Mouse (Mus musculus): ENCODE measurements around the gene Ndp.

Gene Ndp

DNA sequence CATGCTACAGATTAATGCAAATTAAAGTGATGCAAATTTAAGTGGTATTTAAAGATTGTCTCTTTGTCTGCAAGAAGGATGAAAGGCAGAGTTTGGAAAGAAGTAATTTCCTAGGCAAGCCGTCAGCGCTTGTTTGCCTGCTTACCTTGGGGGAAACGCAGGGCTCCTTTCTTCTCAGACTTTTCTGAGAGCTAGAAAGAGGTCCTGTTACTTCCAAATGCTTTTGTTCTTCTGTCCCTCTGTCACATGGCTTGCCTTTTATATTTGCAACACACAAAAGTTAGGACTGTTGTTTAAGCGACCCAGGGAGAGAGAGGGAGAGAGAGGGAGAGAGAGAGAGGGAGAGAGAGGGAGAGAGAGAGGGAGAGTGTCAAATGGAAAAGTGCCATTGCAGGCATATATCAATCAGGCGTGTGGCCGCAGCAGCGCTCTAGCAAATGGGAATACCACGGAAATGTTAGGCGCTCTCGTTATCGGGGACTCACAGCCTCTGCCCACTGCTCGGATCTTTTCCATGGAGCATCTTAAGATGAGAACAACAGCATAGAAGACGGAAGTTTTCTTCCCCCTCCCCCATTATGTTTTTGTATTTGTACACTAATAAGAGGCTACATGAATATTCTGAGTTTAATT, at the start of gene Ndp:
Ndp (minus strand) TSS at position 534 of the 633 bp plus-strand sequence.
- no peak for DNase-seq

DNA sequence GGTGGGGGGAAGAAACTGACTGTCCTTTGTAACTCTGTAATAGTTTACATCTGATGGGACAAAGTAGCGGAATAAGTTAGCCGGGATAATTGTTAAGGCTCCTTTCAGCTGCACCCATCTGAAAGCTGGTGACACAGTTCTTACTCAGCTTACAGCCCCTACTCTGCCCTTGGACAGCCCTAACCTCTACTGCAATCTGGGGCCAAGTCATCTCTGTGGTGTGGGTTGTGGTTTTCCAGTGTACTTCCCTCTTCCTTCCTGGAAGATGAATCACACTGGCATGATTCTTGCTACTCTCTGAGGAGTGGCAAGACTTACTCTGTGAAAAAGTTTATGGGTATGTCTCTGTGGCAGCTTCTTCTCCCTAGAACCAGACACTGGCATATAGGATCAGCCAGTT, 43.2 kb upstream of the Ndp start:
- DNase-seq = no peak

DNA sequence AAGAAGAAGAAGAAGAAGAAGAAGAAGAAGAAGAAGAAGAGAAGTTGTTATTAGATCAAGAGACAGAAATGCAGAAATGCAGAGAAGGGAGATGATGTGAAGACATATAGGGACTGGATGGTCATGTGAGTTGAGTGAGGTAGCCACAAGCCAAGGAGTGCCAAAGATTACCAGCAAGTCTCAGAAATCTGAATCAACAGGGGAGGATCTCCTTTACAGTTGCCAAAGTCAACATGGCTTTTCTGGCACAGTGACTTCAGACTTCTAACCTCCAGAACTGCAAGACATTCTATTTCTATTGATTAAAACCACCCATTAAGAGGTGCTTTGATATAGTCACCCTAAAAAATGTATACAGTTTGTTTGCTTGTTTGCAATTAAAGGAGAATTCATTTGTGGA, 6.4 kb upstream of the Ndp start:
- DNase-seq = no peak

DNA sequence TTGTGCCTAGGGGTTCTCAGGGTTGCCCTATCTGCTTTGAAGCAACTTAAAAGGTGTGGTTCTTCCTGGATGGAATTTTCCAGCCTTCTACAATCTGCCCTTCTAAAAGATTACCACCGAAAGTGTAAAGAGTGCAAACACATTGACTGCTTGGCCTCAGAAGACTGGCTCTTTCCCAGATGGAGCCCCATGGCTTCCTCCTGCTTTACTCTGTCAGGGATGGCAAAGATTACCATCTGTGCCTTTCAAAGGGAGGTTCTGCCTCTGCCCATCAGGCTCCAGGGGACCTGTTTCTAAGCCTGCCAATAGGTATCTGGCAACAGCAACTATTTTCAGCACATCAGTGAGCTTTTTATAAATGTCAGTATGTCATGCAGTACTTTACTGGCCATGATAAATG, 1.5 kb upstream of the Ndp start:
- no peak for DNase-seq

DNA sequence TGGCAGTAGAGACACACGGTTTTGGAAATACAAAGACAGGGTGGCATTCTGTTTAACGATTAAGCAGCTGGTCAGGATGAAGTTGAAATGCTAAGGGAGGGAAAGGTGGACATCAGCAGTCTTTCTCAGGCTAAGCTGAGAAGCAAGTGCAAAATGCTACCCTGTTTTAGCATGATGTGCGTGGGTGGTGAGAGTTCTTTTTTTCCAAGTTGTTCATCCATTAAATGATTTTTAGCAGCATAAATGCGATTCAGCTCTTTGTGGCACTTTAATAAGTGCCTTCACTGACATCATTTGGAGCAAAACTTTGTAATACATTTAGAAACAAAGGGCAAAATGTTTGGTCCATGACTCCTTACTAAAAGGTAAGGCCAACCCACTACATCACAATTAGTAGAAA, 337 bp upstream of the Ndp start:
- no peak for DNase-seq

DNA sequence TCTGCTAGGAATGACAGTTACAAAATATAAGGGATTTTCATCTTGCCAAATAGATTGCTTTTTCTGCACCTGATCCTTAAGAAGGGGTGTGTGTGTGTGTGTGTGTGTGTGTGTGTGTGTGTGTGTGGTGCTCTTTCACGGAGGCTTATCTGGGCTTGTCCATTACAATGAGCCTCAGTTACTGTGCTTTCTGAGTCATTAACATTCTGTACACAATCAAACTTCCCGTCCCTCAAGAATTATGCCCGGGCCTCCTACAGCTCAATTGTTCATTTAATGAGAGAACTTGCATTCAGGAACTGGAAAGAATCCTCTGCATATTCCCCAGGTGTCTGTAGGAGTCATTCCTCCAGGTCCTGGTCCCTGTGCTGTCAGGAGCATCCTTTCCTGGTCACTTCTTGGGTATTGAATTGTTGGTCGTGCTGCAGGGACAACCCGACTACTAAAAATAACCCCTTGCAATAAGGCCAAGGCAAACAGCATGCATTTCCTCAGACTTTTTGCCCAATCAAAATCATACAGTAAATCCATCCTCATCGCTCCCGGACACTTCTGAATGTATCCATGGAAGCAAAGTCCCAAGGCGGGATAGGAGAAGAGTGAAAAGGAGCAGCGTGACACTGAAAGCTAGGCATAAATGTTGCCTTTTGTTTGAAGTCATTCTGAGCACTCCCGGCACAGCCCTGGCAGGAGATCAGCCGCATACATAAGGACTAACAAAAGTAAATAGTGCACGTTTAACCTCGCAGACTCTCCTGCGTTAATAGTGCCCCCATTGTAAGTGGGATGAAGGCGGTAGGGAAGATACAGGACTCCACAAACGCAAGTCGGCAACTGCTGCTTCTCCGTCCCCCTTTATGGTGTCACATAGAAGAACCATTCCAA, 1.1 kb downstream of the Ndp start:
- DNase-seq = no peak

DNA sequence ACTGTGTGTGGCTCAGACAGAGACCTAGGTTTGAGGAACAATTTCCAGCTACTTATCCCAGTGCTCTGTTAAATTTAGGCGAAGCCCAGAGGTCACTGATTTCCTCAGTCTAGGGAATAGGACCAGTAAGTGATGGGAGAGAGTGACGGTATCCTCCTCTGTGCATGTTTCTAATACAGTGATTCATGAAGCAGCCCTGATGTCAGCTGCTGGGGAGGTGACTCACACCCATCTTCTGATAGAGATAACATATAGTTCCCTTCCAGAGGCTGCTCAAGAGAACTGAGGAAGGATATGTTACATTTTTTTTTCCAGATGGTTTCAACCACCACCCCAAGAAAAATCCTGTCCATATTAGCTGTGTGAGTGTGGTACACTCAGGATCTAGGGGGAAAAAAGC, 2.9 kb downstream of the Ndp start:
- no peak for DNase-seq

DNA sequence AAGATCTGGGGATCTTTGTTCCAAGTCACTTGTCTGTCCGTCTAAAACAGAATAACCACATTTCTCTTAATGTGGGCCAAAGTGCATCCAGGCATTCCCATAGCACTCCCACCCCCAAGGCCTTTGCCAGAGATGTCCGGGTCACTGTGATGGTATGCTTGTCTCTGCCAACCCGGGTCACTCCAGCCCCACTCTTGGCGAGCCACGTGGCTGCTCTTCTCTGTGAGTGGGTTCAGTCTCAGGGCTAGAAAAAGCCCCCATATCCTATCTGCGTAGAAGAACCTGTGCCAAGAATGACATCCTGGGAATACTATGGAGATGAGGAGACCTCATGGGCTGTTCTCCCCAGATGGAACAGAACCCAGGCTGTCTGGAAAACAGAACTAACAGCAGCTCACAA, 4.0 kb downstream of the Ndp start:
- no peak for DNase-seq

DNA sequence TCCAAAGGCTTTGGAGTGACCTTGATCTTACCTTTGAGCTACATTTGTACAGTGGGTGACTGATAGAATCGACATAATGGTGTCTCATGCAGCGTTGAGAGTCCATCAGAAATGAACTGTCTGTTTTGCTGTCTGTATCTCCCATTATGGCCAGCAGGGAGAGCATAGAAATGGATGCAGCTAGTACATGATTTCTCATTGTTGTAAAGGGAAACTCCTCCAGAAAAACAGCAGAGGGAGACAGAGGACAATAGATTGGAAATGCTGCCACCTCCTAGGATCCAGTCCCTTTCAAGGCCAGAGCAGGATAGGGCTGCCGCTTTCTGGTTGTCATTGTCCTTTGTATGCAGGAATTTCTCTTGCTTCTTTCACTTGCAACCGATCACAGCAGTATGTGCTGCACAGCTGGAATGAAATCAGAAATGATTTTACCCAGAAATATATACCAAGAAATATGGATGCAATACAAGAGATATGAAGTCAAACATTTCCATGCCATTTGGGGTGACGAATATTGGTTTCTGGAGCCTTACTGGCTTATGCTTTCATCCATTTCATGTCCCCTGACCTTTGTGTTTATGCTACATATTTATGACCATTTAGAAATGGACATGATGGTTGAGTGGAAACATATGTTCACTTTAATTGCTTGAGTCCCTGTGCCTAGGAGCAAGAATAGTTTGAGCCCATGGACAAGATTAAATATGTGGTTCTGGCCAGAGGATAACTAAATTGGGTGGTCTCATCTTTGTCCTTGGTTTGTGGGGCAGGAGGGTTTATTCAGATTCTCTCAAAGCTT, 17.0 kb downstream of the Ndp start:
- no peak for DNase-seq

DNA sequence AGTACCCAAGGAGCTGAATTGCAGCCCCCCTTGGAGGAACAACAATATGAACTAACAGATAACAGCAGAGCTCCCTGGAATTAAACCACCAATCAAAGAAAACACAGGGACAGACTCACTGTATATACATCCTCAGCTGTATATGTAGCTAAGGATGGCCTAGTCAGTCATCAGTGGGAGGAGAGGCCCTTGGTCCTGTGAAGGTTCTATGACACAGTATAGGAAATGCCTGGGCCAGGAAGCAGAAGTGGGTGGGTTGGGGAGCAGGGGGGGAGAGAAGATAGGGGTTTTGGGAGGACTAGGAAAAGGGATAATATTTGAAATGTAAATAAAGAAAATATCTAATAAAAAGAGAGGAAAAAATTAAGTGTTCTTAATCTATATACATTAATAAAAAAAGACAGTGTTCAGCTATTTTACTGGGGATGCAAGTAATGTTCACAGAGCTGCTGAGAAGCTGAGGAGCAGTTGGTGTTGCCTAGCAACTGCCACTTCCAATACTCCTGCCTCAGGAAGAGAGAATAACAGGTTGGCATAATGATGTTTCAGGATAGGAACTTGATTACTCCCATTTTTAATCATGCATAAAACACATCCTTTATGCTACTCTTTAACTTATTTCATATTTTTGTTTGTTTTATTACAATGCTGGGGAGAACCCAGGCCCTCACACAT, 43.8 kb downstream of the Ndp start:
- no peak for DNase-seq

DNA sequence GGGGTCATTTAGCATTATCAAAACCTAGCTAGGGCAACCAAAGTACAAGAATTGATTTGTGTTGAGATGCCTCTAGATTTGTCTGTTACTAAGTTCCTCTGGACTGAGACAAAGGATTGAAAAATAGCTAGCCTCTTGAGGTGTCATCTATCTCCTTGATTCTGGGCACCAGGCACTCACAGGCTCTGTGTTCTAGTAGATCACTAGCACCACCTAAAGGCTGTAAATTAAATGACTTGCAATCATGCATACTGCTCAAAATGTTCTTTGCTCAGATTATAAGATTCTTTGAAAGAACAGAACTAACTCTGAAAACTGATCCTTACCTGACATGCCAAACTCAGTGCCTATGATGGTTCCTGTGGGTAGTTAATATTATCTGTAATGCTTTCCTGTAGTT, 51.3 kb downstream of the Ndp start:
- no peak for DNase-seq

DNA sequence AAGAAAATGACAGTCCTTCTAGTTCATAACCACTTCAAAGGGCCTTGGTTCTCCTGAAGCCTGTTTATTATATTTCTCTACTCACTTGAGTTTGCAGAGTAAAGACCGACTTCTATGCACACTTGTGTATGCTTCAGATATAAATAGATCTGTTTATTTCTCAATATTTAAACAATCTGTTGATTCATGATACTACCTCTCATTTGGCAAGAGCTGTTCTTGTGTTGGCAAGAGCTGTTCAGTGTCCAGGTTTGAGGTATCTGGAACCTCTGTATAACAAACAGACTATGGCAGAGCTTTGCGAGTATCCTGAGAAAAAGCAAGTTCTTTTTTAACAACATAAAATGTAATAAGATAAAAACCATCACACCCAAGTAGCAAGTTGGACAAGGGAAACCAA, 65.5 kb downstream of the Ndp start:
- DNase-seq = no peak

DNA sequence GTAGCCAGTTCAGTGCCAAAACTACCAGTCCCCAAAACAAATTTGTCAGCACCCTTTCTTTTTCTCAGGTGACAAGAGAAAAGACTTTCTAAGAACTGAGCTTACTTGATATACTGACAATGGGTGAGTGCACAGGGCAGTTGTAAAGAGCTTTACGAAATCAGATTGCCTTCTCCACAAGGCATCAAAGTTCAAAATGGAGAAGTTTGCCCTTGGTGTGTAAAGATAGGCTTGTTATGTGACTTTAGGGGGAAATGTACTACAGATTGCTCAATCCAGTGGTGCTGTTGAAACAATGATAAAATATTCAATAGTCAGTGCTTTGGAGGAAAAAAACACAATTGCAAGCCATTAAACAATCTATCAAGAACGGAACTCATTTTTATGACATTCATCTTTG, 70.1 kb downstream of the Ndp start:
- no peak for DNase-seq

DNA sequence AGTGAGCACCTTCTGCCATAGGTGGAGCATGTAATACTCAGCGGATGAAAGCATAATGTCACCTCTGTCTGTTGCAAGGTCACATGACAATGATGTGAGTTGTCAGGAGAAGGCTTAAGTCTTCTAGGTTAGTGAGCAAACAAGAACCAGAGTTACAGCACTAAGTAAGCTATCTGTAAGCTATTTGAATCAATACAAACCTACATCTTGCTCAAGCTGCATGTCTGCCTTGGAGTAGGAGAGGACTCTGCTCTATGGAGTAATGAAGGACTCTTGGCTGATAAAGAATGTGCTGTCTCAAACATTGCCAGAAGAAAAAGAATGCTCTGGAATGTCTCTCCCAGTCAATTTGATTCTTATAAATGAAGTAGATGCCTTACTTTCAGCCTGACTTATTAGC, 74.3 kb downstream of the Ndp start:
- DNase-seq = no peak

DNA sequence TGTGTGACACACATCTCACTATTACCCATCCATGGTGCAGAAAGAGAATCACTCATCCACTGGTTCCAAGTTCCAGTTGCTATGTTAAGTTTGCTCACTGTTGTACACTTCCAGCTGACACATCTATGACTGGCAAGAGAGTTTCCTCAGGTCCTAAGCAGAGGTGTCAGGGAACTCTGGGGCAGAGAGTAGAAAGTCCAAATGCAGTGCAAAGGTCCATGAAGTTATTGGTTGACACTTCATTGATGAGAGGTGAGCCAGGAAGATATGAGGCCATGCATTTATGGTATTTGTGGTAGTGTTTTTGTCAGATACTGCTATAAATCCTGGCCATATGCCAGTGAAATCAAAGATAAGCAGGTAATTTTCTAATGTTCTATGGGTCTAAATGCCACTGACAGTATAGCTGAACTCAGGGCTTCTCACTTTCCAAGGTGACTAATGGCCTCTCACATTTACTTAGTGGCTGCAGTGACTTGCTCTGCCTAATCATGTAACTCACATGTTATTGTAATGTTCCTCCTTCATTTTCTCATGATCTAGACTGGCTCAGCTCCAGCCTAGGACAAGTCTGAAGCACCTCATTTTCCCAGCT, 75.0 kb downstream of the Ndp start:
- no peak for DNase-seq

Measured in spleen, adult 18-20 months (tissue).